Mouse (Mus musculus) stomach, embryonic 15.5 days (tissue): ENCODE results near the gene Mgat1. TPM values are rescaled to one million over a fixed set of nuclear protein-coding genes. Genes with fewer than 3 reads are reported as not detected.

Source experiments
- polyA plus RNA-seq: library from polyadenylated mRNA; unstranded; fragments of >200 nt; fragmentation: Nextera tagmentation; extraction: Ambion mirVana; gene quantifications from 2 replicates; pipeline ENCODE4 v1.2.1, GENCODE M21; 2015

Gene Mgat1
- polyA plus RNA-seq, 1 experiment from 2014 or later, result 59.3 TPM

Other genes with a start within 250 kb of the Mgat1 start
- gene 9930111J21Rik2, start 192.9 kb upstream of the Mgat1 start, polyA plus RNA-seq, result 0.96 and 0.98 TPM in 2 replicates
- 0.14 and 1.1 TPM in 2 replicates for gene Tgtp2, start 180.0 kb upstream of the Mgat1 start, polyA plus RNA-seq
- gene Ifi47, start 167.6 kb upstream of the Mgat1 start, polyA plus RNA-seq, result 2.0 and 2.3 TPM in 2 replicates
- gene Olfr1396, start 129.3 kb upstream of the Mgat1 start, polyA plus RNA-seq, result 0.14 TPM in 1 of 2 replicates, not detected in the other
- gene Olfr1395, start 101.9 kb upstream of the Mgat1 start, polyA plus RNA-seq, result not detected in 2 replicates
- gene Olfr1394, start 89.8 kb upstream of the Mgat1 start, polyA plus RNA-seq, result not detected in 2 replicates
- gene Btnl9, start 57.0 kb upstream of the Mgat1 start, polyA plus RNA-seq, result 1.7 and 2.5 TPM in 2 replicates
- gene Zfp62, start 40.9 kb upstream of the Mgat1 start, polyA plus RNA-seq, result 31.0 and 34.2 TPM in 2 replicates
- not detected in 2 replicates for gene Olfr1393, start 34.1 kb downstream of the Mgat1 start, polyA plus RNA-seq
- 0.06 TPM in 1 of 2 replicates, not detected in the other for gene Olfr1392, start 41.1 kb downstream of the Mgat1 start, polyA plus RNA-seq
- not detected in 2 replicates for gene Olfr10, start 60.5 kb downstream of the Mgat1 start, polyA plus RNA-seq
- not detected in 2 replicates for gene Olfr1391, start 78.6 kb downstream of the Mgat1 start, polyA plus RNA-seq
- not detected in 2 replicates for gene Olfr1390, start 91.0 kb downstream of the Mgat1 start, polyA plus RNA-seq
- gene Olfr1389, start 178.9 kb downstream of the Mgat1 start, polyA plus RNA-seq, result not detected in 2 replicates
- 0.12 and 0.15 TPM in 2 replicates for gene Olfr1388, start 192.4 kb downstream of the Mgat1 start, polyA plus RNA-seq
- gene Olfr1387, start 211.2 kb downstream of the Mgat1 start, polyA plus RNA-seq, result not detected in 2 replicates
- gene Olfr1386, start 220.9 kb downstream of the Mgat1 start, polyA plus RNA-seq, result not detected in 2 replicates
- gene Olfr1385, start 244.9 kb downstream of the Mgat1 start, polyA plus RNA-seq, result 0.04 TPM in 1 of 2 replicates, not detected in the other